Mouse (Mus musculus) kidney, adult 2 months (tissue): ENCODE results near the gene Pgc. TPM values are rescaled to one million over a fixed set of nuclear protein-coding genes. Genes with fewer than 3 reads are reported as not detected.

Experiments used
- DNase-seq: peaks from one replicate; pipeline ENCODE4 v3.0.0; 2021
- H3K27ac ChIP-seq: fragments of 200-500 bp; 2 replicates; pipeline ENCODE4 v1.5.1; 2012; ENCODE audit warnings: low read depth, low read length, control low read depth, inconsistent platforms; ENCODE audit not compliant: insufficient read depth
- H3K27me3 ChIP-seq: fragments of 200-500 bp; replicated peaks from 2 replicates; pipeline ENCODE4 v1.6.1; 2012; ENCODE audit warnings: mild to moderate bottlenecking, moderate library complexity, low read length, inconsistent platforms; ENCODE audit not compliant: control insufficient read depth, insufficient read depth
- H3K36me3 ChIP-seq: fragments of 200-500 bp; 2 replicates; pipeline ENCODE4 v1.6.1; 2012; ENCODE audit warnings: mild to moderate bottlenecking, moderate library complexity, low read length, inconsistent platforms; ENCODE audit not compliant: control insufficient read depth, insufficient read depth
- H3K4me1 ChIP-seq: fragments of 200-500 bp; 2 replicates; pipeline ENCODE4 v1.6.1; 2011; ENCODE audit warnings: low read length; ENCODE audit not compliant: control insufficient read depth, insufficient read depth
- H3K4me3 ChIP-seq: fragments of 200-500 bp; 2 replicates; pipeline ENCODE4 v1.5.1; 2011; ENCODE audit warnings: mild to moderate bottlenecking, low read depth, low read length, control low read depth; ENCODE audit not compliant: insufficient read depth
- CTCF ChIP-seq: fragments of 200-500 bp; conservative IDR thresholded peaks from 2 replicates; pipeline ENCODE4 v1.5.1; 2011; ENCODE audit warnings: low read depth, mild to moderate bottlenecking, control low read depth, low read length, moderate library complexity, mixed read lengths; ENCODE audit not compliant: insufficient read depth, insufficient read length
- POLR2A ChIP-seq: fragments of 200-500 bp; IDR thresholded peaks from one replicate; pipeline ENCODE4 v1.6.1; 2011; ENCODE audit warnings: low read depth, low read length, control low read depth
- WGBS: fragments of 180-500 bp; shearing (Covaris S2); methylation state at CpG from one replicate; pipeline ENCODE4 v1.1.7; 2018; 5-methylcytosine and 5-hydroxymethylcytosine counted together
- polyA plus RNA-seq: library from polyadenylated mRNA; depleted of rRNA; stranded (reverse); fragments of >200 nt; gene quantifications from 2 replicates; pipeline ENCODE4 v1.2.3, GENCODE M21; 2012

The Pgc gene
- polyA plus RNA-seq, 1 experiment: 1.0 TPM

GRCm38 (mm10) chr17:47751811-47752210, 25.2 kb downstream of the Pgc start:
- 0 out of 2 replicates have a peak, but pooled peaks have one; percentile 13 for TF ChIP-seq CTCF
- TF ChIP-seq POLR2A: no peak
- Histone ChIP-seq H3K4me1 (peaks cover 9% of the 10 kb centered on the region; the same call in 1 of the 2 replicates), H3K27me3 (no peaks in the 10 kb centered on the region), H3K4me3 (no peak overlapping the region), H3K36me3 (no peaks in the 10 kb centered on the region; the same call in 1 of the 2 replicates), H3K27ac (no peak overlapping the region)
- 83% methylated on average over 5 of the region's 5 CpGs for WGBS
- DNase-seq: no peak

- H3K36me3 ChIP-seq: no peaks in the 10 kb centered on the region; the same call in 1 of the 2 replicates
- TF ChIP-seq CTCF: no peak
- no peak for TF ChIP-seq POLR2A
- H3K27me3 ChIP-seq: no peaks in the 10 kb centered on the region
- DNase-seq: no peak
- H3K4me3 ChIP-seq: no peak overlapping the region
- WGBS: 90% methylated on average over 8 of the region's 8 CpGs
- H3K27ac ChIP-seq: no peak overlapping the region
- H3K4me1 ChIP-seq: peaks cover 8% of the 10 kb centered on the region; the same call in 1 of the 2 replicates
Observed at GRCm38 (mm10) chr17:47753130-47753775, 26.6 kb downstream of the Pgc start.

GRCm38 (mm10) chr17:47754246-47754645, 27.6 kb downstream of the Pgc start:
- DNase-seq: peak; percentile 61
- WGBS: 67% methylated on average over 12 of the region's 13 CpGs
- no peak overlapping the region for H3K27ac ChIP-seq
- H3K27me3 ChIP-seq: no peaks in the 10 kb centered on the region
- no peaks in the 10 kb centered on the region for H3K4me1 ChIP-seq
- TF ChIP-seq CTCF (no peak), POLR2A (no peak)
- H3K36me3 ChIP-seq: no peaks in the 10 kb centered on the region; the same call in 1 of the 2 replicates
- no peak overlapping the region for H3K4me3 ChIP-seq

DNA sequence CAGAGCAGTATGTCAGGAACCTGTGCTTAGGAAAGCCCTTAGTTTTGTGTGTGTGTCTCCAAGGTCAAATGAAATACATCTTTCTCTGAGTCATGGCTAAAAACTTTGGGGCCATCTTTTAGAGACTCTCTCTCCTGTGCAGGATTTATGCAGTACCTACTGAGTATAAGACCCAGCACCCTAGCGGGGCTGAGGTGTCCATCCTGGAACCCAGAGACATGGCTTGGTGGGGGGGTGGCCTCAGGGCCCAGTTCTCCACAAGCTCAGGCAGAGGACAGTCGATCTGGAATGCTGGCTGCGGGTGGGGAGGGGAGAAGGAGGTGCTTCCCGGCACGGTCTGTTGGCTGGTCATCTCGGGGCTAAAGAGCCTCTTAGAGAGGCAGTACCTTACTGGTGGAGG, 29.7 kb downstream of the Pgc start:
- Histone ChIP-seq H3K36me3 (no peaks in the 10 kb centered on the region), H3K27me3 (no peaks in the 10 kb centered on the region), H3K4me1 (peaks cover 2% of the 10 kb centered on the region; the same call in 1 of the 2 replicates), H3K27ac (no peak overlapping the region), H3K4me3 (no peak overlapping the region)
- DNase-seq: no peak
- WGBS: 15% methylated on average over 6 of the region's 6 CpGs
- no peak for TF ChIP-seq POLR2A
- no peak for TF ChIP-seq CTCF

DNA sequence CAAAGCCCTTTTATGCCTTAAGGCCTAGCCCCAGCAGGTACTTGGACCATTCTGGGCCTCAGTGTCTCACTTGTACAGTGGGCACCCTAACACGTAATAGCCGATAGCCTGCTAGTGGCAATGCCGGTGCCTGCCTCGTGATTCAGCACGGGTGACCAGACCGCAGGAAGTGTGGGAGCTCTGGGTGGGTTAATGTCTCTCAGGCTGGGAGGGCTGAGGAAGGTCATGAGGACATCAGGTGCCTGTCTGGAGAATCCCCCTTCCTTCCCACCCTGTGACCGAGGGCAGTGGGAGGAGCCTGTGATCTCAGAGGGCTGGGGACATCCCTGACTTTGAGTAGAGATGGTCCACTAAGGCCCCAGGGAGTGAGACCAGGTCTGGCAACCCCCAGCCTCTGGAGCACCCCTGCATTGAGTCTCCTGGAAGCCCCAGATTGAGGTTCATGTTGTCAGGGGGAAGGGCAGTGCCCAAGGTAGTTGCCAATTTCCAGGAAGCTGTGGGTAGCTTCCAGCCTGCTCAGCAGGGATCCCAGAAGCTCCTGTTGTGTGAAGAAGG, 30.5 kb downstream of the Pgc start:
- no peaks in the 10 kb centered on the region for H3K36me3 ChIP-seq
- H3K27ac ChIP-seq: no peak overlapping the region
- TF ChIP-seq POLR2A: no peak
- TF ChIP-seq CTCF: no peak
- DNase-seq: no peak
- no peak overlapping the region for H3K4me3 ChIP-seq
- 62% methylated on average over 7 of the region's 7 CpGs for WGBS
- H3K27me3 ChIP-seq: no peaks in the 10 kb centered on the region
- peaks cover 6% of the 10 kb centered on the region; the same call in 1 of the 2 replicates for H3K4me1 ChIP-seq

- H3K27ac ChIP-seq: no peak overlapping the region
- H3K4me3 ChIP-seq: no peak overlapping the region
- TF ChIP-seq CTCF (peak; percentile 27), POLR2A (no peak)
- peak; percentile 46 for DNase-seq
- no peaks in the 10 kb centered on the region for H3K36me3 ChIP-seq
- 69% methylated on average over 15 of the region's 15 CpGs for WGBS
- no peaks in the 10 kb centered on the region for H3K27me3 ChIP-seq
- H3K4me1 ChIP-seq: peaks cover 17% of the 10 kb centered on the region; the same call in 1 of the 2 replicates
Observed at GRCm38 (mm10) chr17:47759702-47760410, 33.2 kb downstream of the Pgc start.

DNA sequence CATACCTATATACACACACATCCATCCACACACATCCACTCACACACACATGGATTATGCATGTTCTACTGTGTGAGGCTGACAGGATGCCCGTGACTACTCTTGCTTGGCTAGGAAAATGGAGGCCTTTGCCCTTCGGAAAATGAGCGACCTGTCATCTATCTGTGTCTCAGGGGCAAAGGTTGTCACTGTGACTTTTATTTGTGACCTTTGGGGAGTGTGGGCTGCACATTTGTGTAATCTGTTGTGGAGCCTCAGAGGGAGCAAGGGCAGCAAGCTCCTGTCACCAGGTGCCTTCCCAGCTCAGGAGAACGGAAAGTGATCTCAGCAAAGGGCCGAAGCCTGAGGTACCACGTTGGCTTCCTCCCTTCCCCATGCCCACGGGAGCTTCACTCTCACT, 35.4 kb downstream of the Pgc start:
- TF ChIP-seq POLR2A (no peak), CTCF (0 out of 2 replicates have a peak, but pooled peaks have one; percentile 0)
- Histone ChIP-seq H3K27ac (peak overlapping the region; percentile 17; the same call in 1 of the 2 replicates), H3K36me3 (no peaks in the 10 kb centered on the region), H3K27me3 (no peaks in the 10 kb centered on the region), H3K4me3 (no peak overlapping the region), H3K4me1 (peaks cover 17% of the 10 kb centered on the region; the same call in 1 of the 2 replicates)
- WGBS: 55% methylated on average over 7 of the region's 7 CpGs
- DNase-seq: no peak
